Mouse (Mus musculus): ENCODE results near the gene 4921536K21Rik.

Gene 4921536K21Rik

GRCm38 (mm10) chr11:3853481-3854034 lies 41.3 kb downstream of the 4921536K21Rik start:
- no peak for DNase-seq

GRCm38 (mm10) chr11:3853031-3853430 lies 41.9 kb downstream of the 4921536K21Rik start:
- DNase-seq: no peak

GRCm38 (mm10) chr11:3851872-3852271 lies 43.0 kb downstream of the 4921536K21Rik start:
- DNase-seq: no peak

- DNase-seq: no peak
Observed at GRCm38 (mm10) chr11:3850746-3851277, 44.1 kb downstream of the 4921536K21Rik start.

GRCm38 (mm10) chr11:3850315-3850614 lies 44.6 kb downstream of the 4921536K21Rik start:
- DNase-seq: no peak

- no peak for DNase-seq
Observed at GRCm38 (mm10) chr11:3849469-3850314, 45.2 kb downstream of the 4921536K21Rik start.

GRCm38 (mm10) chr11:3846351-3846750 lies 48.5 kb downstream of the 4921536K21Rik start:
- no peak for DNase-seq

GRCm38 (mm10) chr11:3843943-3844734 lies 50.8 kb downstream of the 4921536K21Rik start:
- no peak for DNase-seq

Measured in thymus, postnatal 25 days (tissue).